Mouse (Mus musculus) gastrocnemius, postnatal 10 days (tissue): ENCODE results near the gene Gm38431. TPM values are rescaled to one million over a fixed set of nuclear protein-coding genes. Genes with fewer than 3 reads are reported as not detected.

Source experiments
- microRNA-seq, 2 experiments: library from miRNA; unstranded; fragments of <30 nt; microRNA quantifications; one replicate each; pipeline ENCODE4 v1.2.0; 2021
- total RNA-seq, 2 experiments: library from RNA; stranded (reverse); gene quantifications; 2 replicates each; pipeline ENCODE4 v1.2.3; 2021

The Gm38431 gene
- total RNA-seq, 2 experiments from 2014 or later, result 0.61 to 1.2 TPM

Small RNA genes lying within 50 kb of the gene (microRNA-seq; reads per million reads assigned to microRNA genes)
- gene Mir1900 (0 reads per million in 2 experiments), gene Mir7082 (0 to 0.64 reads per million in 2 experiments)

Other genes starting within 250 kb of the Gm38431 start
- 1 to 10 TPM; 4.8 to 7.6 TPM for gene A230050P20Rik, start 223.4 kb downstream of the Gm38431 start, total RNA-seq
- gene Angptl6, start 212.3 kb downstream of the Gm38431 start, total RNA-seq, result 1 to 10 TPM; 4.4 to 4.7 TPM
- gene Ppan, start 203.8 kb downstream of the Gm38431 start, total RNA-seq, result 10 to 100 TPM; 15.9 to 19.2 TPM
- 100 to 1,000 TPM; 131 to 133 TPM for gene Eif3g, start 193.4 kb downstream of the Gm38431 start, total RNA-seq
- 10 to 100 TPM; 18.4 to 25.7 TPM for gene Dnmt1, start 132.1 kb downstream of the Gm38431 start, total RNA-seq
- gene S1pr2, start 115.2 kb downstream of the Gm38431 start, total RNA-seq, result 10 to 100 TPM in 1 of 2 experiments, 1 to 10 TPM in 1; 8.9 to 11.1 TPM
- gene Mrpl4, start 89.3 kb downstream of the Gm38431 start, total RNA-seq, result 10 to 100 TPM; 48.4 to 49.1 TPM
- 1 to 10 TPM; 3.8 to 5.6 TPM for gene Icam1, start 76.0 kb downstream of the Gm38431 start, total RNA-seq
- under 1 TPM in 1 of 2 experiments, not detected in 1; 0.70 TPM for gene Icam4, start 62.6 kb downstream of the Gm38431 start, total RNA-seq
- under 1 TPM; 0.14 to 0.25 TPM for gene Icam5, start 59.9 kb downstream of the Gm38431 start, total RNA-seq
- gene Zglp1, start 24.9 kb downstream of the Gm38431 start, total RNA-seq, result not detected
- gene Gm49373, start 18.9 kb downstream of the Gm38431 start, total RNA-seq, result under 1 TPM; 0.14 to 0.32 TPM
- 10 to 100 TPM; 24.2 to 24.9 TPM for gene Fdx1l, start 18.4 kb downstream of the Gm38431 start, total RNA-seq
- gene Raver1, start within 50 bp of the Gm38431 start, total RNA-seq, result 10 to 100 TPM; 22.1 to 25.6 TPM
- 1 to 10 TPM; 5.1 to 7.6 TPM for gene Tyk2, start 39.2 kb upstream of the Gm38431 start, total RNA-seq
- gene Cdc37, start 58.0 kb upstream of the Gm38431 start, total RNA-seq, result 100 to 1,000 TPM; 138 to 151 TPM
- 10 to 100 TPM; 22.1 to 23.2 TPM for gene Pde4a, start 73.7 kb upstream of the Gm38431 start, total RNA-seq
- gene Keap1, start 147.4 kb upstream of the Gm38431 start, total RNA-seq, result 10 to 100 TPM; 59.6 to 60.9 TPM
- under 1 TPM; 0.09 to 0.19 TPM for gene S1pr5, start 156.4 kb upstream of the Gm38431 start, total RNA-seq
- 10 to 100 TPM; 28.4 to 31.9 TPM for gene Atg4d, start 173.3 kb upstream of the Gm38431 start, total RNA-seq
- 10 to 100 TPM; 10.8 to 14.5 TPM for gene Kri1, start 196.0 kb upstream of the Gm38431 start, total RNA-seq
- gene Cdkn2d, start 199.4 kb upstream of the Gm38431 start, total RNA-seq, result 10 to 100 TPM; 14.2 to 16.1 TPM
- not detected for gene Ap1m2, start 220.3 kb upstream of the Gm38431 start, total RNA-seq
- gene Slc44a2, start 228.7 kb upstream of the Gm38431 start, total RNA-seq, result 100 to 1,000 TPM; 131 to 140 TPM